Mouse (Mus musculus): ENCODE results near the gene Dnaic2.
A peak's percentile ranks its signal among the peaks of the same experiment; 100 is the strongest.

Dnaic2 gene

GRCm38 (mm10) chr11:114726965-114727825 lies at the start of gene Dnaic2:
Gene Dnaic2, plus strand, starts transcription at chr11:114727408.
- peak in 1 of 2 experiments; percentile 63 for DNase-seq (ENCODE audit: low spot score in 2 of 2)

DNA sequence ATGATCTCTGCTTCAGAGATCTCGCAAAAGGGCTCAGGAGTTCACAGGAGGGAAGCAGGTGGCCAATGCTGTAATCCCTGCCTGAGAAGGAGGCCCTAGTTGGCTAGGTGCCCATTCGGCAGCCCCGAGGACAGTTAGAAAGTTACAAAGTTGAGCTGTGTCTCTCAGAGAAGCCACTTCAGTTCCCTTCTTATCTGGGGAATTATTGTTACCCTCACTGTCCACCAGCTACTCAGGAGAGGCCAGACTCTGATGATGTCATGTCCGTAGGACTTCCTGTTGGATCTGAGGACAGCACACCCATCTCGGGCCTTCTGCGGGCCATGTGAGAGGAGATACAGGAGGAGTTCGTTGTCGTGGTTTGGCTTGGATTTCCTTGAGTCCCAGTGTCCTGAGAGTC lies 47.6 kb upstream of the Dnaic2 start:
- DNase-seq (ENCODE audit: low spot score in 2 of 2), result no peak

GRCm38 (mm10) chr11:114680291-114680690 lies 46.9 kb upstream of the Dnaic2 start:
- DNase-seq (ENCODE audit: low spot score in 2 of 2), result peak in 1 of 2 experiments; percentile 18

- no peak for DNase-seq (ENCODE audit: low spot score in 2 of 2)
Measured at GRCm38 (mm10) chr11:114681054-114681453, 46.2 kb upstream of the Dnaic2 start.

GRCm38 (mm10) chr11:114682321-114682900 lies 44.8 kb upstream of the Dnaic2 start:
- no peak for DNase-seq (ENCODE audit: low spot score in 2 of 2)

- no peak for DNase-seq (ENCODE audit: low spot score in 2 of 2)
Measured at GRCm38 (mm10) chr11:114683029-114683721, 44.0 kb upstream of the Dnaic2 start.

DNA sequence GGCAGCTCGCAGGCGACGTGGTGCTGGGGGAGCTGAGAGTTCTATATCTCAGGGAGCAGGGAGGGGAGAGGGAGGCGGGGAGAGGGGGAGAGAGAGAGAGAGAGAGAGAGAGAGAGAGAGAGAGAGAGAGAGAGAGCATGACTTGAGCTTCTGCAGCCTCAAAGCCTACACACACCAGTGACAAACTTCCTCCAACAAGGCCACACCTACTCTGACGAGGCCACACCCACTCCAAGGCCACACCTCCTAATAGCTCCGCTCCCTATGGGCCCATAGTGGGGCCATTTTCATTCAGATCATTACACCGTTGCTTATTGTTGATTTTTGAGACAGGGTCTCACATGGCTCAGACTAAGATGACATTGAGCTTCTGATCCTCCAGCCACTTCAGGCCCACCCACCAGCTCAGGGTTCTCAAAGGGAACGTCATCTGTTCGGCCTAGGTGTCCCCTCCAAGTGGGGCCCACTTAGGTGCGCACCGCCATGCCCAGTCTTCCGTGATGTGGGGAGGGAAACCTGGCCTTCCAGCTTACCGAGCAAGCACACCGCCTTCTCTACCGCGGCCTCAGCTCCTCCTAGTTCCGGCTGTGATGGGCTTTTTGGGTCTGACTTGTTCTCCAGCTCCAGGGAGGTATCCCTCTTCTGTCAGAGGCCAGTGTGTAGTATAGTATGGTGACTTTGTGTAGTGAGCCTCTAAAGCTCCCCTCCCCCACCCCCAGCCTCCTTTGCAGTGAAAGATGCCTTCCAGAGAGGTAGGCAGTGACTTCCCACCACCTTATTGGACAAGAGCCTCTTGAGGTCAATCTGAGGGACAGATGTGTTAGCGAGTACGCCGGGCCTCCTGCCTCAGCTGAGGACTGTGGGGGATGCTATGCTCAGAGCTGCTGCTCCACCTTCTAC lies 43.2 kb upstream of the Dnaic2 start:
- DNase-seq (ENCODE audit: low spot score in 2 of 2), result no peak

DNA sequence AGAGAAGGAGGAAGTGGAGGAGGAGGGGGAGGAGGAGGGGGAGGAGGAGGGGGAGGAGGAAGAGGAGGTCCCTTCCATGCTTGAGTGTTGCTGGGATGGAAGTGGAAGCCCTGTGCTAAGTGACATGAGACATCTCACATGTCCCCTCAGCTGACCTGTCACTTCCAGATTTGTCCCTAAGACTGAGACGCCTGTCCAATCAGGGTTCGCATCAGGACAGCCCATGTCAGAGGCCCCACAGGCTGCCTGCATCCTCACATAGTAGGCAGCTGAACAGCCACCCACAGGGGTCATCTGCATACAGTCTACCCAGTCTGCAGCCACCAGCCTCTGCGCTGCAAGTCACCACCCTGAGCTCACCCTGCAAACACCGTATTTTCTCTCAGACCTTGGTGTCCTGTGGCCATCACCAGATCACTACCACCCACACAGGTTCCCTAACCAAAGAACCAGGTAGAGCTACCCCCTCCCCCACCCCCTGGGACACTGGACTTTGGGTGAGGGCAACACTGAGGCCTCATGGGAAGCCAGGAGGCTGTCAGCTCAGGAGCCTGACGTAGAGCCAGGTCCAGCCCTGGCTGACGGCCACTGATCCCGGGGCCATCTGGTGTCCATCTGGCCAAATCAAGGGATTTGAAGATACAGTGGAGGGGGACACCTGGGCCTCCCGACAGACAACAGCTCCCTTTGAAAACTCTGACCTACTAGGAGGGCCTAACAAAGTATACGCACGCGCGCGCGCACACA lies 42.4 kb upstream of the Dnaic2 start:
- DNase-seq (ENCODE audit: low spot score in 2 of 2), result peak; percentile 49 to 89

DNA sequence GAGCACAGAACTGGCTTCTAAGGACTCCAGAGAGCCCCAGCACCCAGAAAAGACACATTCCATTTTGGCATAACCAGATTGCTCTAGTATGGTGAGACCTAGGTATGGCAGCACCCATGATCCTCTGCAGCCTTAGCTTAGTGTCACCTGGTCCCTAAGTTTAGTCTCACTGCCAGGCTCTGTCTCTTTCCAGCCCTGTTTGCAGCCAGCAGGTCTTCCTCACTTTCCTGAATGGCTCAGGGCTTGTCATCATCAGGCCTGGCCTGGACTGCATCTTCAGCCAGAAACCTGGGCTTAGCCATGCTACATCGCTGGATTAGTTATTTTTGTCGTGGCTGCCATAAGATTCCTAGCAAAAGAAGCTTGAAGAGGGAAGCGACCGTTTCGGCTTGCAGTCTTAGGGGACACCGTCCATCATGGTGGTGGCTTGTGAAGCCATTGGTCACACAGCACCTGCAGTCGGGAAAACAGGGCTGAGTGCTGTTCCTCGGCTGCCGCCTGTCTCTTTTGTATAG lies 41.6 kb upstream of the Dnaic2 start:
- DNase-seq (ENCODE audit: low spot score in 2 of 2), result no peak

- DNase-seq (ENCODE audit: low spot score in 2 of 2), result no peak
Measured at GRCm38 (mm10) chr11:114686221-114686959, 40.8 kb upstream of the Dnaic2 start.

DNA sequence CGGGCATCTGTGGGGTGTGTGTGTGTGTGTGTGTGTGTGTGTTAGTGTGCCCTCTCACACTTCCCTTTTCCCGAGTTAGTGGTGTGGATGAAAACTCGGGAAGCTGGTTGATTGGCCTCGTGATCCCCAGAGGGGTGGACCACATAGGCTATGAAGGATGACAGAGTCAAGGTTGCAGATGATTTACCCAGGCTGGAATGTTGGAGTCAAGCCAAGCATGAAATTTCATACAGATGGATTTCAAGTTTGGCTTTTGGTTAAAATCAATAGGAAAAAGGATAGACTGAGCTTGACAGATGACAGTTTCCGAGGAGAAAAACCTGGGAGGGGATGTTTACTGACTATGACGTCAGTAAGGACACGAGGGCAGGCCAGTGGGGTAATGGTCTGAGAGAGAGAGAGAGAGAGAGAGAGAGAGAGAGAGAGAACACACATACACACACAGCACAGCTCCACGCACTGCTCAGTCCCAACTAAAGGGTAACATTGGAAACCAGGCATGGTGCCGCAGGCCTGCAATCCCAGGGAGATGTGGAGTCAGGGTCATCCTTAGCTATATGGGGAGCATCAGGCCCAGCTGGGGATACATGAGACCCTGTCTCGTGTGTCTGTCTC lies 39.5 kb upstream of the Dnaic2 start:
- DNase-seq (ENCODE audit: low spot score in 2 of 2), result no peak

DNA sequence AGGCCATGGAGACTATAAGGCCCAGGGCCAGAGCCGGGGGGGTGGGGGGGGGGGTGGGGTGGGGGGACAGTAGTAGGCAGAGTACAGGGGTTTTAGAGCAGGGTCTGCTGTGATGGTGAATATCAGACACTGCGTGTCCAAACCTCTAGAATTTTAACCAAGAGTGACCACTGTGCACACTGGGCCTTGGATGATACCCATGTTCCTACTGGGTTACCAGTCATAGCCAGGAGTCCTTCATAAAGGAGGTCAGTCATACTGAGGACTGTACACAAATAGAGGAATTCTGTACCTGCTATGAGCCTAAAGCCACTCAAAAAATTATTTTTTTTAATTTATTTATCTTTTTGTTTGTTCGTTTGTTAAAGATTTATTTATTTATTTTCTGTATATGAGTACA lies 38.5 kb upstream of the Dnaic2 start:
- no peak for DNase-seq (ENCODE audit: low spot score in 2 of 2)

- DNase-seq (ENCODE audit: low spot score in 2 of 2), result no peak
Measured at GRCm38 (mm10) chr11:114690192-114690591, 37.0 kb upstream of the Dnaic2 start.

DNA sequence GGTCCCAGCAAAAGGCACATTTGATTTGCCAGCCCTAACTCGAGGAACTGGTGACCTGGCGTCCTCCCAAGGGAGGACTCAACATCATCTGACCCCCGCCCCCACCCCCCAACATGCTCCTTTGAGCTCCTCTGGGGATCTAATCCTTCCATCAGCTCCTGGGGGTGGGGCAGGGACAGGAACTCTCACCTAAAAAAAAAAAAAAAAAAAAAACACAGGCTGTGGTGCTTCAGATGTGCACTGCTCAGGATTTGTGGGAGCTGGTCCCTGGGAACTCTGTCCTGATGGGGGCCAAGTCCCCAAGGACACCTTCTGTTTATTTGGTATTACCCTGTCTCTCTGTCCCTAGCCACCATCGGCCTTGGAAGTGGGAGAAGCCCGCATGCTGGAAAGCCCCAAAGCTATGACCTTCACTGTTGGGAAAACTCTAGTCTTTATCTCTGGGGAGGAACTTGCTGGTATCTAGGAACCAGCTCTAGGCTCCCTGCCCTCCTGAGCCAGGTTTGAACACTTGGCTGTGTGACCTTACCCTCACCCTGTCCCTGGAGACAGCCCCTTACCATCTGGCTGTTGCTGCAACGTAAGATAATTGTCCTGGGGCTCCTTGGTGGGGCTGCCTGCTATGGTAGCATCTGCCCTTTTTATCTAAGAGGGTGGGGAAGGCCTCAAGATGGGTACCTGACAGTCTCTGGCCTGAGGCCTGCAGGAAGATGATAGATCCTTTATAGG lies 35.6 kb upstream of the Dnaic2 start:
- DNase-seq (ENCODE audit: low spot score in 2 of 2), result no peak

DNA sequence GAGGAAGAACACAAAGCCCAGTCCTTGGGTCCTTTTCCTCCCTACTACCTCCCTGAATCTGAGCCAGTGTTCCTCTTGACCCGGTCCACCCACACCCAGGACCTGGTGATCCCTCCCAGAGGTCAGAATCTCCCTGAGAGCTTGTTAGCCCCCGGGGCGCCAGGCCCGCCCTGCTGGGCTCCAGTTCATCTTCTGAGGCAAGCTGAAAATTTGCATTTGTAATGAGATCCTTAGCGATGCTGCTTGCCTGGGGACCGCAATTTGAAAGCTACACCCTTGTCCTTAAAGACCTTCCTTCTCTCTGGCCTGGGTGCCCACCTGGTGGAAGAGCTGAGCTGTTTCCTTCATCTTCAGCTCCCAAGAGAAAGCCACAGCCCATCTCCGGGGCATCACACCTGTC lies 34.6 kb upstream of the Dnaic2 start:
- DNase-seq (ENCODE audit: low spot score in 2 of 2), result no peak

- DNase-seq (ENCODE audit: low spot score in 2 of 2), result no peak
Measured at GRCm38 (mm10) chr11:114693456-114693855, 33.8 kb upstream of the Dnaic2 start.

- DNase-seq (ENCODE audit: low spot score in 2 of 2), result no peak
Measured at GRCm38 (mm10) chr11:114694451-114694850, 32.8 kb upstream of the Dnaic2 start.

- no peak for DNase-seq (ENCODE audit: low spot score in 2 of 2)
Measured at GRCm38 (mm10) chr11:114698496-114698895, 28.7 kb upstream of the Dnaic2 start.

DNA sequence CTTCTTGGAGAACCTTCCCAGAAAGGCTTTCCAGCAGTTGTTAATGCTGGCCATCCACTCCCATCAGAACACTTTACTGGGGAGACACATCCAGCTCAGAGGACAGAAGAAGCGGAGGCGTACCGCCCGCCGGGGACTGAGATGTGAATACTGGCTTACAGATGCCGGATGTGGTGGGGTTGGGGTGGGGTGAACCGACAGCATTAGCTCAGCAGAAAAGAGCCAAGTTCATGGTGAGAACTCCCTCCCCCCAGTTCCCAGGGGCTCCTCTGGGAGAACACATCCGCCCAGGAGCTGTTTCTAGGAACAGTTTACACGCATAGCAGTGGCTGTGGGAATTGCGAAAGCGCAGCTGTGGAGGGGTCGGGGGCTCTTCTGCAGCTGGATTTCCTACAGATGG lies 27.7 kb upstream of the Dnaic2 start:
- no peak for DNase-seq (ENCODE audit: low spot score in 2 of 2)

All from cerebellum, postnatal 4 days (tissue).